Mouse (Mus musculus): Measurements from ENCODE around the gene Ntmt1. TPM values are rescaled to one million over a fixed set of nuclear protein-coding genes. Genes with fewer than 3 reads are reported as not detected.

The Ntmt1 gene
- polyA plus RNA-seq, 1 experiment, result 27.3 TPM

- 62% methylated on average over 9 of the region's 10 CpGs for WGBS
- DNase-seq, result no peak
- Histone ChIP-seq H3K27me3 (replicated peaks; ENCODE audit: control insufficient read depth, insufficient read depth, low read length) (no peaks in the 10 kb centered on the region), H3K27ac (ENCODE audit: insufficient read depth, low read depth, low read length) (no peak within 1 kb of the TSS), H3K4me3 (ENCODE audit: insufficient read depth, low read depth, low read length) (no peak within 1 kb of the TSS), H3K36me3 (ENCODE audit: control insufficient read depth, insufficient read depth, low read length) (no peaks in the 10 kb centered on the region), H3K4me1 (ENCODE audit: control insufficient read depth, insufficient read depth, low read length) (no peaks in the 10 kb centered on the region)
- TF ChIP-seq CTCF (conservative IDR thresholded peaks at IDR 0.05; ENCODE audit: insufficient read depth, insufficient read length, low read depth, low read length), result no peak
- no peak for TF ChIP-seq POLR2A (IDR thresholded peaks at IDR 0.05; ENCODE audit: low read depth, low read length)
These were observed 26.9 kb downstream of the Ntmt1 start, which contains the start of gene Prrx2 for GRCm38 (mm10) chr2:30834373-30835022. Prrx2 (plus strand) TSS chr2:30834972.

- H3K4me3 ChIP-seq (ENCODE audit: insufficient read depth, low read depth, low read length), result no peak overlapping the region
- H3K27ac ChIP-seq (ENCODE audit: insufficient read depth, low read depth, low read length), result no peak overlapping the region
- H3K4me1 ChIP-seq (ENCODE audit: control insufficient read depth, insufficient read depth, low read length), result no peaks in the 10 kb centered on the region
- H3K27me3 ChIP-seq (replicated peaks; ENCODE audit: control insufficient read depth, insufficient read depth, low read length), result no peaks in the 10 kb centered on the region
- no peak for DNase-seq
- no peaks in the 10 kb centered on the region for H3K36me3 ChIP-seq (ENCODE audit: control insufficient read depth, insufficient read depth, low read length)
- WGBS, result 30% methylated on average over 20 of the region's 21 CpGs
- no peak for TF ChIP-seq CTCF (conservative IDR thresholded peaks at IDR 0.05; ENCODE audit: insufficient read depth, insufficient read length, low read depth, low read length)
- TF ChIP-seq POLR2A (IDR thresholded peaks at IDR 0.05; ENCODE audit: low read depth, low read length), result no peak
These were observed 28.8 kb downstream of the Ntmt1 start for GRCm38 (mm10) chr2:30836238-30836990.

- no peak for TF ChIP-seq POLR2A (IDR thresholded peaks at IDR 0.05; ENCODE audit: low read depth, low read length)
- TF ChIP-seq CTCF (conservative IDR thresholded peaks at IDR 0.05; ENCODE audit: insufficient read depth, insufficient read length, low read depth, low read length), result no peak
- 46% methylated on average over 10 of the region's 10 CpGs for WGBS
- Histone ChIP-seq H3K4me1 (ENCODE audit: control insufficient read depth, insufficient read depth, low read length) (no peaks in the 10 kb centered on the region), H3K4me3 (ENCODE audit: insufficient read depth, low read depth, low read length) (no peak overlapping the region), H3K36me3 (ENCODE audit: control insufficient read depth, insufficient read depth, low read length) (no peaks in the 10 kb centered on the region), H3K27me3 (replicated peaks; ENCODE audit: control insufficient read depth, insufficient read depth, low read length) (no peaks in the 10 kb centered on the region), H3K27ac (ENCODE audit: insufficient read depth, low read depth, low read length) (no peak overlapping the region)
- no peak for DNase-seq
These were observed 35.0 kb downstream of the Ntmt1 start for GRCm38 (mm10) chr2:30842615-30843014.

GRCm38 (mm10) chr2:30845152-30846070 is 37.8 kb downstream of the Ntmt1 start:
- peak; percentile 17 for DNase-seq
- Histone ChIP-seq H3K4me1 (ENCODE audit: control insufficient read depth, insufficient read depth, low read length) (no peaks in the 10 kb centered on the region), H3K36me3 (ENCODE audit: control insufficient read depth, insufficient read depth, low read length) (no peaks in the 10 kb centered on the region), H3K27ac (ENCODE audit: insufficient read depth, low read depth, low read length) (no peak overlapping the region), H3K27me3 (replicated peaks; ENCODE audit: control insufficient read depth, insufficient read depth, low read length) (no peaks in the 10 kb centered on the region), H3K4me3 (ENCODE audit: insufficient read depth, low read depth, low read length) (peak overlapping the region; percentile 32)
- no peak for TF ChIP-seq POLR2A (IDR thresholded peaks at IDR 0.05; ENCODE audit: low read depth, low read length)
- TF ChIP-seq CTCF (conservative IDR thresholded peaks at IDR 0.05; ENCODE audit: insufficient read depth, insufficient read length, low read depth, low read length), result no peak
- WGBS, result 2% methylated on average over 80 of the region's 80 CpGs

- WGBS, result 84% methylated on average over 8 of the region's 8 CpGs
- Histone ChIP-seq H3K36me3 (ENCODE audit: control insufficient read depth, insufficient read depth, low read length) (no peaks in the 10 kb centered on the region), H3K4me1 (ENCODE audit: control insufficient read depth, insufficient read depth, low read length) (no peaks in the 10 kb centered on the region), H3K4me3 (ENCODE audit: insufficient read depth, low read depth, low read length) (no peak overlapping the region), H3K27me3 (replicated peaks; ENCODE audit: control insufficient read depth, insufficient read depth, low read length) (no peaks in the 10 kb centered on the region), H3K27ac (ENCODE audit: insufficient read depth, low read depth, low read length) (no peak overlapping the region)
- no peak for DNase-seq
- TF ChIP-seq CTCF (conservative IDR thresholded peaks at IDR 0.05; ENCODE audit: insufficient read depth, insufficient read length, low read depth, low read length), result no peak
- TF ChIP-seq POLR2A (IDR thresholded peaks at IDR 0.05; ENCODE audit: low read depth, low read length), result no peak
These were observed 38.6 kb downstream of the Ntmt1 start for GRCm38 (mm10) chr2:30846236-30846635.

- no peak for DNase-seq
- WGBS, result 49% methylated on average over 6 of the region's 6 CpGs
- no peak overlapping the region for H3K4me3 ChIP-seq (ENCODE audit: insufficient read depth, low read depth, low read length)
- no peak overlapping the region for H3K27ac ChIP-seq (ENCODE audit: insufficient read depth, low read depth, low read length)
- H3K27me3 ChIP-seq (replicated peaks; ENCODE audit: control insufficient read depth, insufficient read depth, low read length), result no peaks in the 10 kb centered on the region
- TF ChIP-seq POLR2A (IDR thresholded peaks at IDR 0.05; ENCODE audit: low read depth, low read length) (no peak), CTCF (conservative IDR thresholded peaks at IDR 0.05; ENCODE audit: insufficient read depth, insufficient read length, low read depth, low read length) (no peak)
- H3K36me3 ChIP-seq (ENCODE audit: control insufficient read depth, insufficient read depth, low read length), result no peaks in the 10 kb centered on the region
- no peaks in the 10 kb centered on the region for H3K4me1 ChIP-seq (ENCODE audit: control insufficient read depth, insufficient read depth, low read length)
These were observed 39.1 kb downstream of the Ntmt1 start for GRCm38 (mm10) chr2:30846723-30847122.

Measured in kidney, adult 2 months (tissue).